9 mouse cellular contexts compared by ENCODE assay signal in the genomic region with DNA sequence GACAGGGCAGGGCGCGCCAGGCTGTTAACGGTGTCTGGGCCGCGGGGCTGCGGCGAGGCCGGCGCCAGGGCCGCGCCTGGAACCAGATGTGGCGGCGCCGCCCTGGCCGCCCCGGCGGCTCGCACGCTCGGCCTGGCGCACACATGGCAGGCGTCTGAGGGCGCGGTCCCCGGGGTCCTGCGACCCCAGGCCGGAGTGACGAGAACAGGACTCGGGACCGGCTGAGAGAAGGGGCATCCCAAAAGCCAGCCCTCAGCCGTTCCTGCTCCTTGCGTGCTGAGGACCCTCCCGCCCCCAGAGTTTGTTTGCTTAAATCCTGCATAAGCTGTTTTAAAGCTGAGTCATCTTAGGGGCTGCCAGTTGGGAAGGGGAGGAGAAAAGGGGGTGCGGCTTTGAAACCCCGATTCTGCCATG. TPM values are rescaled to one million over a fixed set of nuclear protein-coding genes. Genes with fewer than 3 reads are reported as not detected.
A peak's percentile ranks its signal among the peaks of the same experiment; 100 is the strongest.
DNase-seq lines count a peak whose midpoint lies in the region; ATAC-seq and TF ChIP-seq lines count a peak whose summit lies in the region.
"Had no signal": no experiment of that assay in that cellular context is flagged by ENCODE, and none has a peak within 500 bp of the region (broad histone marks: within the 10 kb centered on the region; RNA-seq: fewer than 3 reads in every experiment).

No protein-coding gene starts in this region.

- no peak for TF ChIP-seq CTCF in testis, adult 2 months (IDR thresholded peaks at IDR 0.05; ENCODE audit: control insufficient read depth, insufficient read depth, insufficient replicate concordance, low read depth, low read length)
- TF ChIP-seq CTCF in left cerebral cortex, adult 2 months (IDR thresholded peaks at IDR 0.05): no peak

- H3K4me1 ChIP-seq in testis, adult 2 months (ENCODE audit: control insufficient read depth, insufficient read depth, low read length): peaks cover 5% of the 10 kb centered on the region
- H3K4me1 ChIP-seq in heart, embryonic 10.5 days: peaks cover 64% of the 10 kb centered on the region
- peaks cover 22% of the 10 kb centered on the region for H3K4me1 ChIP-seq in limb, embryonic 14.5 days (ENCODE audit: control insufficient read depth, insufficient read depth, low read length)

- H3K36me3 ChIP-seq in testis, adult 2 months (ENCODE audit: control insufficient read depth, insufficient read depth, low read length): no peaks in the 10 kb centered on the region
- H3K36me3 ChIP-seq in heart, embryonic 10.5 days: peaks cover 13% of the 10 kb centered on the region
- no peaks in the 10 kb centered on the region for H3K36me3 ChIP-seq in limb, embryonic 14.5 days (ENCODE audit: control insufficient read depth, insufficient read depth, low read length)

- ATAC-seq in limb, embryonic 14.5 days (ENCODE audit: low FRiP score, low read depth): peak; percentile 56
- no peak for ATAC-seq in cerebellum, adult (ENCODE audit: insufficient number of reproducible peaks, low FRiP score, low TSS enrichment)

- no peak for DNase-seq in testis, postnatal 14 days (ENCODE audit: low spot score)
- DNase-seq in heart, embryonic 10.5 days (ENCODE audit: low spot score): no peak
- no peak for DNase-seq in limb, embryonic 14.5 days (ENCODE audit: low spot score)
- DNase-seq in retina, embryonic 14.5 days (ENCODE audit: low spot score): peak; percentile 13
- no peak for DNase-seq in left cerebral cortex, adult 2 months (ENCODE audit: extremely low spot score in 1 of 2, low spot score in 2 of 2)
- no peak for DNase-seq in cerebellum, postnatal 14 days

- H3K27me3 ChIP-seq in testis, adult 2 months (ENCODE audit: control insufficient read depth, insufficient read depth, low read length): no peaks in the 10 kb centered on the region
- H3K27me3 ChIP-seq in heart, embryonic 10.5 days (ENCODE audit: insufficient read depth, poor library complexity, severe bottlenecking): peaks cover 4% of the 10 kb centered on the region; the same call in 1 of the 2 replicates
- no peaks in the 10 kb centered on the region for H3K27me3 ChIP-seq in limb, embryonic 14.5 days (ENCODE audit: control insufficient read depth, insufficient read depth, low read length)

- H3K27ac ChIP-seq in testis, adult 2 months (ENCODE audit: control insufficient read depth, insufficient read depth, low read depth, low read length): no peak overlapping the region
- peak overlapping the region; percentile 88 for H3K27ac ChIP-seq in heart, embryonic 10.5 days
- peak overlapping the region; percentile 81 for H3K27ac ChIP-seq in limb, embryonic 14.5 days (replicated peaks; ENCODE audit: low read depth, low read length)
- no peak overlapping the region for H3K27ac ChIP-seq in left cerebral cortex, adult 2 months

- peak overlapping the region; percentile 57 for H3K4me2 ChIP-seq in limb, embryonic 14.5 days (replicated peaks; ENCODE audit: low read depth, low read length, severe bottlenecking)

- peak overlapping the region; percentile 55 for H3K9ac ChIP-seq in limb, embryonic 14.5 days (ENCODE audit: low read depth, low read length, severe bottlenecking)

- H3K4me3 ChIP-seq in testis, adult 2 months (ENCODE audit: control insufficient read depth, low read depth, low read length): peak overlapping the region; percentile 12
- H3K4me3 ChIP-seq in heart, embryonic 10.5 days: peak overlapping the region; percentile 43
- peak overlapping the region; percentile 32 for H3K4me3 ChIP-seq in limb, embryonic 14.5 days (replicated peaks; ENCODE audit: low read length)
- no peak overlapping the region for H3K4me3 ChIP-seq in left cerebral cortex, adult 2 months

- H3K9me3 ChIP-seq in heart, embryonic 10.5 days: no peaks in the 10 kb centered on the region
- H3K9me3 ChIP-seq in limb, embryonic 14.5 days (ENCODE audit: control insufficient read depth, low read length): no peaks in the 10 kb centered on the region

- intact Hi-C loops in left cerebral cortex, adult 2 months (cut with DNase I): no loop called here

- TF ChIP-seq POLR2A in testis, adult 2 months (IDR thresholded peaks at IDR 0.05; ENCODE audit: control insufficient read depth, low read depth, low read length): no peak
- no peak for TF ChIP-seq POLR2A in limb, embryonic 14.5 days (IDR thresholded peaks at IDR 0.05; ENCODE audit: borderline replicate concordance, extremely low read depth, insufficient read depth, insufficient read length)

- WGBS in heart, embryonic 10.5 days: 4% methylated on average over 35 of the region's 35 CpGs
- WGBS in limb, embryonic 14.5 days: 2% methylated on average over 34 of the region's 35 CpGs

RNA-seq across cellular contexts. Expression of a gene that starts 30.2 kb away (rescaled TPM):
- 1.0 and 1.5 TPM in 2 replicates for polyA plus RNA-seq in testis, adult 2 months (2012; rRNA removed)
- 49.1 and 73.9 TPM in 2 replicates for polyA plus RNA-seq in heart, embryonic 10.5 days (2016; fragmentation: Nextera tagmentation; extraction: Ambion mirVana)
- polyA plus RNA-seq in limb, embryonic 14.5 days (2012; rRNA removed): 176 and 268 TPM in 2 replicates
- 93.1 and 112 TPM in 2 replicates for polyA plus RNA-seq in limb, embryonic 14.5 days (2014; fragmentation: Nextera tagmentation; extraction: Ambion mirVana)
- 1 to 10 TPM; 1.5 to 1.7 TPM for total RNA-seq in left cerebral cortex, adult 2 months (2021)
- total RNA-seq: liver, adult 2 months had no signal
- polyA plus RNA-seq: liver, adult 2 months had no signal

RNA-seq across cellular contexts. Expression of a gene that starts 34.8 kb away (rescaled TPM):
- polyA plus RNA-seq in testis, adult 2 months (2012; rRNA removed): 9.3 and 10.5 TPM in 2 replicates
- polyA plus RNA-seq in heart, embryonic 10.5 days (2016; fragmentation: Nextera tagmentation; extraction: Ambion mirVana): 31.3 and 40.1 TPM in 2 replicates
- polyA plus RNA-seq in limb, embryonic 14.5 days (2012; rRNA removed): 36.8 and 48.7 TPM in 2 replicates
- polyA plus RNA-seq in limb, embryonic 14.5 days (2014; fragmentation: Nextera tagmentation; extraction: Ambion mirVana): 29.5 and 31.8 TPM in 2 replicates
- 10 to 100 TPM; 35.4 to 40.5 TPM for total RNA-seq in left cerebral cortex, adult 2 months (2021)

RNA-seq across cellular contexts. Expression of a gene that starts 57.3 kb away (rescaled TPM):
- polyA plus RNA-seq in testis, adult 2 months (2012; rRNA removed): 49.5 and 53.9 TPM in 2 replicates
- polyA plus RNA-seq in heart, embryonic 10.5 days (2016; fragmentation: Nextera tagmentation; extraction: Ambion mirVana): 102 and 116 TPM in 2 replicates
- 59.5 and 66.8 TPM in 2 replicates for polyA plus RNA-seq in limb, embryonic 14.5 days (2012; rRNA removed)
- polyA plus RNA-seq in limb, embryonic 14.5 days (2014; fragmentation: Nextera tagmentation; extraction: Ambion mirVana): 84.2 and 91.0 TPM in 2 replicates
- total RNA-seq in left cerebral cortex, adult 2 months (2021): 10 to 100 TPM; 35.2 to 38.8 TPM

Comparison
In these comparisons a context has a peak if more than half of its experiments do, and no peak if none do; other contexts are left out.
1. H3K27ac ChIP-seq: peak in heart, embryonic 10.5 days (single experiment) and limb, embryonic 14.5 days (single experiment); none in testis, adult 2 months (single experiment) and left cerebral cortex, adult 2 months (single experiment).
2. RNA of a gene that starts 30.2 kb away (polyA plus RNA-seq): 93.1 to 268 TPM in limb, embryonic 14.5 days and 49.1 to 73.9 TPM in heart, embryonic 10.5 days; 1.0 to 1.5 TPM in testis, adult 2 months; every median in the first group is over 10 times any median in the second.